Mouse (Mus musculus): ENCODE measurements around the gene Efna5.

- TF ChIP-seq TAL1 (conservative IDR thresholded peaks at IDR 0.05; ENCODE audit: low read depth, low read length) (no peak), CTCF (IDR thresholded peaks at IDR 0.05; ENCODE audit: low read depth, low read length) (no peak)
Observed at GRCm38 (mm10) chr17:62871191-62871590, 9.9 kb downstream of the Efna5 start.
